Mouse (Mus musculus) v-Abl transformed pro-B cells (cell line): ENCODE measurements at regions not wholly inside any gene's neighbourhood (a gene's known extent, or its start where the extent isn't known, plus 50 kb on each side); places are given as distances from the start of the nearest gene placed in this dataset.

Source experiments
- in situ Hi-C, 2 experiments: fragments of 400-800 bp; cut with MboI; formaldehyde crosslinking; loops; one replicate each; pipeline ENCODE4 v1.15.1; 2025; ENCODE audit not compliant: unreplicated experiment in 2 of 2

DNA sequence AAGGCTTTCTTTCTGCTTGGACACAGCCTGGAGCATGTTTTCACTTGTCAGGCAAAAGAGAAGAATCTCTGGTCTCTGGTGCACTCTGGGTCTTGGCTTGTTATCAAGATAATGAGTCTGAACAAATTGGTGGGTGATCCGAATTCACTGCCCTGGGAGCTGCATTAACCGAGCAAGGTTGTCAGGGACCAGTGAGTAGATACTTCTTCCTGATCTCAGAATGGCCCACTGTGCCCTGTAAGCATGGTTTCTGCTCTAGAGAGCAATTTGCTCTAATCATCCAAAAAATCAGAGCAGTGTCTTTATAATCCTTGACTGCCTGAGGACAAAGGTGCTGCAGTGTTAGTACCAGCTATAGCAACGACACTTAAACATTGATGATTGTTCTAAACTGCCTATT lies 97.2 kb upstream of the 1500015O10Rik start:
- in situ Hi-C loops, result loop anchor here (5.0 to 25.0 kb wide), 2 partner anchors 186 to 496 kb away; no protein-coding TSS in a partner anchor

DNA sequence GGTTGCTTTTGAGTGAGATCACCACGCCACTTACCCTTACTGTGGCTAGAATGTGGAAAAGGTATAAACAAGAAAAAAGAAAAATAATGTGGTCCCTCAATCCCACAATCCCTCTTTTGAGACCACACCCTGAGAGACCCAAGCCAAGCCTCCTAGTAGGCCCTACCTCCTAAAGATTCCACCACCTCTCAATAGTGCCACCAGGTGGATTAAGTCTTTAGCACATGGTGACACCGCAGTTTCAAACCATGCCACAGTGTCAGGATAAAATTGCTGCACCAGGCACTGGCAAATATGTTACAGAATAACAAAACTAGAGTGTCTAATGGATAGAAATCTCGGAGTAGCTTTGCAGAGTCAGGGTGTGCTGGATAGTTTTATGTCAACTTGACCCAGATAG lies 94.7 kb upstream of the 1500015O10Rik start:
- in situ Hi-C loops, result loop anchor here (5.0 to 25.0 kb wide), 2 partner anchors 338 to 498 kb away; no protein-coding TSS in a partner anchor

DNA sequence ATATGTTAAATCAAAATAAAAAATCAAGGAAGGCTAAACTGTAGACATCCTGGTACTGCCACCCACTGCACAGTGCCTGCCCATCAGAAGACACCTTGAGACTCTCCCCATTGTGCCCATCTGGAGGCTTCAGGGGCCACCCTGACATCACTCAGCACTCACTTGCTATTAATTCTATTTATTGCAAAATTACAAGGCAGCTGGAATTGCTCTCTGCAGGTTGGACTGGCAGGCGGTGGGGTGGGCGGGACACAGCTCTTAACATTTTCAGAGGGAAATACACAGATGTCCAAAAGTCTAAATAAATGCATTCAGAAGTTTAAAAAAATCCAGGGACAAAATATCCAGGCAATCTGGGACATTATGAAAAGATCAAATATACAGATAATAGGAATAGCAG lies 92.4 kb upstream of the 1500015O10Rik start:
- in situ Hi-C loops, result loop anchor here (5.0 to 25.0 kb wide), 2 partner anchors 341 to 501 kb away; no protein-coding TSS in a partner anchor

- in situ Hi-C loops, result no loop called here
Observed at GRCm38 (mm10) chr1:43672031-43672430, 58.4 kb upstream of the 1500015O10Rik start.
